ENCODE assay signal across 8 mouse cellular contexts in the genomic region with DNA sequence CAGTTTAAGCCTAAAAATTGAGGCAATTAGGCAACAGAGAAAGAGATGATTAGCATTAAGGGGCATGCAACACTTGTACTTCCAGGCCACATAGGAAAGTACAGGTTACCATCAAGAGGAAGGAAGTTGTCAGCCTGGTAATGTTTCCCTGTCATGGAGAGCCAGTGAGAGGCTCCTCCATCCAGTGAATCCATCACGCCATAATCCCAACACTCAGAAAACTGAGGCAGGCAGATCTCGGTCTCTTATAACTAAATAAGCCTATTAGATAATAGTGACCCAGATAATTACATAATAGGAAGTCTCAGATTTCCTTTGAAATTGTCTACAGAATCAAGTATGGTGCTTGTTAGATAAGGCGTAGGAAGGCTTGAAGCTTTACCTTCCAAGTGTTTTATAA. TPM values are rescaled to one million over a fixed set of nuclear protein-coding genes. Genes with fewer than 3 reads are reported as not detected.
DNase-seq lines count a peak whose midpoint lies in the region; ATAC-seq lines count a peak whose summit lies in the region.

No protein-coding gene starts in this region.

- 65% methylated on average over 3 of the region's 3 CpGs for WGBS in heart, embryonic 14.5 days
- WGBS in liver, embryonic 11.5 days: 62% methylated on average over 3 of the region's 3 CpGs
- 64% methylated on average over 3 of the region's 3 CpGs for WGBS in embryonic facial prominence, embryonic 12.5 days
- 40% methylated on average over 3 of the region's 3 CpGs for WGBS in liver, embryonic 16.5 days (ENCODE audit: insufficient replicate concordance)

- ATAC-seq in heart, embryonic 14.5 days (ENCODE audit: insufficient number of reproducible peaks, insufficient read depth, low FRiP score, low read depth): no peak
- ATAC-seq in liver, embryonic 11.5 days (replicated peaks; ENCODE audit: low FRiP score): no peak
- ATAC-seq in embryonic facial prominence, embryonic 12.5 days (ENCODE audit: insufficient number of reproducible peaks, insufficient read depth, low FRiP score, low TSS enrichment): no peak
- ATAC-seq in liver, embryonic 16.5 days (ENCODE audit: low read depth): no peak

- H3K27ac ChIP-seq in heart, embryonic 14.5 days (replicated peaks in 1 of 2; ENCODE audit: control insufficient read depth in 1 of 2, insufficient read depth in 1 of 2, low read depth in 2 of 2, low read length in 2 of 2): no peak overlapping the region
- no peak overlapping the region for H3K27ac ChIP-seq in liver, embryonic 11.5 days (ENCODE audit: low read depth, low read length)
- H3K27ac ChIP-seq in embryonic facial prominence, embryonic 12.5 days: no peak overlapping the region
- H3K27ac ChIP-seq in liver, embryonic 16.5 days (ENCODE audit: low read length): no peak overlapping the region

- no peak for DNase-seq in heart, postnatal 36 days
- no peak for DNase-seq in liver, embryonic 11.5 days (ENCODE audit: low spot score)
- no peak for DNase-seq in liver
- DNase-seq in frontal cortex, postnatal 36 days (ENCODE audit: low spot score in 2 of 2): no peak
- DNase-seq in thymus, postnatal 36 days: no peak

- no peaks in the 10 kb centered on the region for H3K36me3 ChIP-seq in heart, embryonic 14.5 days (ENCODE audit: control insufficient read depth, insufficient read depth, low read length)
- no peaks in the 10 kb centered on the region for H3K36me3 ChIP-seq in liver, embryonic 11.5 days (ENCODE audit: control insufficient read depth, insufficient read depth, low read length)
- no peaks in the 10 kb centered on the region for H3K36me3 ChIP-seq in embryonic facial prominence, embryonic 12.5 days
- no peaks in the 10 kb centered on the region for H3K36me3 ChIP-seq in liver, embryonic 16.5 days (ENCODE audit: control insufficient read depth, insufficient read depth)

- no peak overlapping the region; the same call in 1 of the 2 replicates for H3K9ac ChIP-seq in heart, embryonic 14.5 days (ENCODE audit: low read length)
- H3K9ac ChIP-seq in liver, embryonic 11.5 days (ENCODE audit: low read depth, low read length): no peak overlapping the region
- no peak overlapping the region for H3K9ac ChIP-seq in embryonic facial prominence, embryonic 12.5 days
- no peak overlapping the region for H3K9ac ChIP-seq in liver, embryonic 16.5 days (ENCODE audit: low read depth, low read length)

- intact Hi-C loops in heart, postnatal 36 days (cut with DNase I): loop anchor here (10.0 kb wide), 1 partner anchor 1181 kb away; no protein-coding TSS in a partner anchor

- H3K4me1 ChIP-seq in heart, embryonic 14.5 days (ENCODE audit: control insufficient read depth in 2 of 2, insufficient read depth in 2 of 2, low read length in 2 of 2): peaks cover 0 to 5% of the 10 kb centered on the region in 2 experiments; a peak in 1 of 4 replicates
- H3K4me1 ChIP-seq in liver, embryonic 11.5 days (replicated peaks; ENCODE audit: control insufficient read depth, insufficient read depth, low read length): no peaks in the 10 kb centered on the region
- H3K4me1 ChIP-seq in embryonic facial prominence, embryonic 12.5 days: no peaks in the 10 kb centered on the region
- H3K4me1 ChIP-seq in liver, embryonic 16.5 days (ENCODE audit: control insufficient read depth, low read depth, low read length): peaks cover 5% of the 10 kb centered on the region

- H3K27me3 ChIP-seq in heart, embryonic 14.5 days (ENCODE audit: control insufficient read depth, insufficient read depth, low read length): no peaks in the 10 kb centered on the region; the same call in 1 of the 2 replicates
- no peaks in the 10 kb centered on the region for H3K27me3 ChIP-seq in liver, embryonic 11.5 days (replicated peaks; ENCODE audit: control insufficient read depth, insufficient read depth, low read length)
- H3K27me3 ChIP-seq in embryonic facial prominence, embryonic 12.5 days: no peaks in the 10 kb centered on the region
- H3K27me3 ChIP-seq in liver, embryonic 16.5 days (ENCODE audit: control insufficient read depth, insufficient read depth, low read depth, low read length): no peaks in the 10 kb centered on the region

- peak overlapping the region; percentile 58 for H3K4me2 ChIP-seq in heart, embryonic 14.5 days (ENCODE audit: low read length)
- H3K4me2 ChIP-seq in liver, embryonic 11.5 days: peak overlapping the region; percentile 65
- H3K4me2 ChIP-seq in embryonic facial prominence, embryonic 12.5 days (replicated peaks): peak overlapping the region; percentile 43; the same call in 1 of the 2 replicates
- H3K4me2 ChIP-seq in liver, embryonic 16.5 days (ENCODE audit: low read depth, low read length): peak overlapping the region; percentile 66

- H3K4me3 ChIP-seq in heart, embryonic 14.5 days (ENCODE audit: control insufficient read depth in 1 of 2, insufficient read depth in 1 of 2, low read depth in 1 of 2, low read length in 2 of 2): peak overlapping the region in 1 of 2 experiments; percentile 53; a peak in 2 of 4 replicates
- no peak overlapping the region for H3K4me3 ChIP-seq in liver, embryonic 11.5 days (ENCODE audit: low read depth, low read length)
- no peak overlapping the region for H3K4me3 ChIP-seq in embryonic facial prominence, embryonic 12.5 days
- peak overlapping the region; percentile 72 for H3K4me3 ChIP-seq in liver, embryonic 16.5 days (ENCODE audit: low read depth, low read length)

- H3K9me3 ChIP-seq in heart, embryonic 14.5 days (ENCODE audit: control insufficient read depth, low read length): no peaks in the 10 kb centered on the region
- H3K9me3 ChIP-seq in liver, embryonic 11.5 days (ENCODE audit: control insufficient read depth, low read length): no peaks in the 10 kb centered on the region
- no peaks in the 10 kb centered on the region for H3K9me3 ChIP-seq in embryonic facial prominence, embryonic 12.5 days
- no peaks in the 10 kb centered on the region for H3K9me3 ChIP-seq in liver, embryonic 16.5 days (replicated peaks; ENCODE audit: control insufficient read depth, low read length)

RNA-seq across cellular contexts. Expression of gene Sucla2, which starts 1.0 kb away (rescaled TPM):
- polyA plus RNA-seq in heart, embryonic 14.5 days (2014; fragmentation: Nextera tagmentation; extraction: Ambion mirVana): 240 and 242 TPM in 2 replicates
- total RNA-seq in heart, postnatal 36 days (2021): 100 to 1,000 TPM; 830 to 889 TPM
- polyA plus RNA-seq in liver, embryonic 11.5 days (2014; fragmentation: Nextera tagmentation; extraction: Ambion mirVana): 92.8 and 105 TPM in 2 replicates
- polyA plus RNA-seq in embryonic facial prominence, embryonic 12.5 days (2016; fragmentation: Nextera tagmentation; extraction: Ambion mirVana): 92.5 and 107 TPM in 2 replicates
- polyA plus RNA-seq in liver, embryonic 16.5 days (2015; fragmentation: Nextera tagmentation; extraction: Ambion mirVana): 46.9 and 49.9 TPM in 2 replicates

RNA-seq across cellular contexts. Expression of gene Med4, which starts 14.3 kb away (rescaled TPM):
- polyA plus RNA-seq in heart, embryonic 14.5 days (2014; fragmentation: Nextera tagmentation; extraction: Ambion mirVana): 46.6 and 47.5 TPM in 2 replicates
- 10 to 100 TPM; 21.4 to 23.9 TPM for total RNA-seq in heart, postnatal 36 days (2021)
- polyA plus RNA-seq in liver, embryonic 11.5 days (2014; fragmentation: Nextera tagmentation; extraction: Ambion mirVana): 75.4 and 78.7 TPM in 2 replicates
- polyA plus RNA-seq in embryonic facial prominence, embryonic 12.5 days (2016; fragmentation: Nextera tagmentation; extraction: Ambion mirVana): 104 and 105 TPM in 2 replicates
- 24.4 and 26.5 TPM in 2 replicates for polyA plus RNA-seq in liver, embryonic 16.5 days (2015; fragmentation: Nextera tagmentation; extraction: Ambion mirVana)

RNA-seq across cellular contexts. Expression of gene Nudt15, which starts 23.9 kb away (rescaled TPM):
- 4.6 and 5.7 TPM in 2 replicates for polyA plus RNA-seq in heart, embryonic 14.5 days (2014; fragmentation: Nextera tagmentation; extraction: Ambion mirVana)
- 1 to 10 TPM; 6.1 to 7.6 TPM for total RNA-seq in heart, postnatal 36 days (2021)
- polyA plus RNA-seq in liver, embryonic 11.5 days (2014; fragmentation: Nextera tagmentation; extraction: Ambion mirVana): 6.8 and 7.5 TPM in 2 replicates
- polyA plus RNA-seq in embryonic facial prominence, embryonic 12.5 days (2016; fragmentation: Nextera tagmentation; extraction: Ambion mirVana): 6.6 and 7.4 TPM in 2 replicates
- 2.4 and 2.5 TPM in 2 replicates for polyA plus RNA-seq in liver, embryonic 16.5 days (2015; fragmentation: Nextera tagmentation; extraction: Ambion mirVana)
